Mouse (Mus musculus): ENCODE measurements around the gene Clec12a.

DNA sequence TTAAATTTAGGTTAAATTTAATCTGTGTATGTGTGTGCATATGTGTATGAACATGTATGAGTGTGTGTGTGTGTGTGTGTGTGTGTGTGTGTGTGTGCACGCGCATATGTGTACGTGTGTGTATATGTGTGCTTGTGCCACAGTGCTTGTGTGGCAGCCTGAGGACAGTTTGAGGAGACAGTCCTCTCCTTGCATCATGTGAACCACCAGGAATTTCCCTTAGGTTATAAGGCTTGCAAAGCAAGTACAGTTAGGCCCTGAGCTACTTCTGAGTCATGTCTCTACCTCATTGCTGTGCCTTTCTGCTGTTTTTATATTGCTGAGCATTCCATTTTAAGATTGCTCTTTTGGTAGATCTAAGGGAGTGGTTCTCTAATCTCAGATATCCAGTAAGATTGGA, 8.6 kb downstream of the Clec12a start:
- no peak for TF ChIP-seq CTCF (IDR thresholded peaks at IDR 0.05; ENCODE audit: low read depth)
- no peak for TF ChIP-seq EP300 (IDR thresholded peaks at IDR 0.05; ENCODE audit: low read depth)
